23 mouse cellular contexts compared by ENCODE assay signal in the genomic region with DNA sequence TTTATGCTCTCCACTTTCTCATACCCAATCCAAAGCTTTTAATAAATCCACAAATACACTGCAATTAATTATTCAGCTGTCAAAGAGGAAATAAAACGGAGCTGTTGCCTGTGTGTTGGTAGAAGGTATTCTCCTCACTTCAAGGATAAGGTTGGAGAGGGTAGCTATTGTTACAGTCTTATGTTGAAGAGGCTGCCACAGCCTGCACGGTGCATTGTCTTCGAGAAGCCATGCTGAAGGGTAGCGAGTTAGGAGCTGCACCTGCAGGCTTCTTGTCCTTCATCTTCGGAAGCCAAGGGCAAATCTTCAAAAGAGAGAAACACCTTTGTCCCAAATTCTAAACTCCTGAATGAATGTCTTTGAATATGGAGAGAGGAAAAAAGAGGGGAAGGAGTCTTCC.
A peak's percentile ranks its signal among the peaks of the same experiment; 100 is the strongest.
DNase-seq lines count a peak whose midpoint lies in the region; ATAC-seq lines count a peak whose summit lies in the region.
"Had no signal": no experiment of that assay in that cellular context is flagged by ENCODE, and none has a peak within 500 bp of the region (broad histone marks: within the 10 kb centered on the region; RNA-seq: fewer than 3 reads in every experiment).

No protein-coding gene starts in this region.

- WGBS in hindbrain, embryonic 13.5 days = 69% methylated on average over 5 of the region's 5 CpGs
- 79% methylated on average over 5 of the region's 5 CpGs for WGBS in hindbrain, embryonic 10.5 days
- 61% methylated on average over 5 of the region's 5 CpGs for WGBS in midbrain, embryonic 14.5 days
- WGBS in midbrain, embryonic 13.5 days = 53% methylated on average over 5 of the region's 5 CpGs
- 76% methylated on average over 5 of the region's 5 CpGs for WGBS in embryonic facial prominence, embryonic 10.5 days

- no peak for DNase-seq in hindbrain, embryonic 10.5 days (ENCODE audit: low spot score)
- DNase-seq in midbrain, embryonic 14.5 days = peak; percentile 37
- peak; percentile 54 for DNase-seq in ES-CJ7 (ENCODE audit: low read depth, low spot score)
- DNase-seq in R1 (ENCODE audit: low read depth, low spot score) = peak; percentile 24
- DNase-seq in embryonic facial prominence, embryonic 10.5 days (ENCODE audit: low spot score) = no peak
- DNase-seq: adrenal gland, postnatal 14 days; cerebellum, adult 18-20 months; cerebellum, adult 9-11 months; gastrocnemius, postnatal 10 days; heart, adult 18-20 months; heart, postnatal 10 days; heart, postnatal 4 days had no signal

- no peak for ATAC-seq in hindbrain, embryonic 13.5 days (ENCODE audit: low FRiP score)
- ATAC-seq in midbrain, embryonic 14.5 days (ENCODE audit: low FRiP score, low TSS enrichment) = no peak
- no peak for ATAC-seq in midbrain, embryonic 13.5 days
- ATAC-seq in monocyte, adult 5-6 weeks (replicated peaks; ENCODE audit: insufficient number of reproducible peaks, low FRiP score, low TSS enrichment, poor library complexity, severe bottlenecking) = no peak
- ATAC-seq: activated CD4-positive, CD25-positive, alpha-beta regulatory T cell, adult 4 months; inflammation-experienced regulatory T-cells, adult 6 months; intestine, postnatal 0 days had no signal

- H3K9me3 ChIP-seq in hindbrain, embryonic 13.5 days = no peaks in the 10 kb centered on the region
- no peaks in the 10 kb centered on the region for H3K9me3 ChIP-seq in hindbrain, embryonic 10.5 days
- H3K9me3 ChIP-seq in midbrain, embryonic 14.5 days (ENCODE audit: control insufficient read depth, low read length) = no peaks in the 10 kb centered on the region
- H3K9me3 ChIP-seq in midbrain, embryonic 13.5 days = no peaks in the 10 kb centered on the region
- H3K9me3 ChIP-seq in embryonic facial prominence, embryonic 10.5 days = no peaks in the 10 kb centered on the region
- H3K9me3 ChIP-seq: embryonic facial prominence, embryonic 15.5 days; forebrain, embryonic 10.5 days; G1E; heart, embryonic 10.5 days had no signal

- peaks cover 6% of the 10 kb centered on the region; the same call in 1 of the 2 replicates for H3K4me1 ChIP-seq in hindbrain, embryonic 13.5 days (replicated peaks)
- H3K4me1 ChIP-seq in hindbrain, embryonic 10.5 days (replicated peaks) = no peaks in the 10 kb centered on the region
- H3K4me1 ChIP-seq in midbrain, embryonic 14.5 days (ENCODE audit: control insufficient read depth, insufficient read depth, low read length) = 0 out of 2 replicates have a peak, but pooled peaks cover 3% of the 10 kb centered on the region
- H3K4me1 ChIP-seq in midbrain, embryonic 13.5 days (replicated peaks) = peaks cover 5% of the 10 kb centered on the region; the same call in 1 of the 2 replicates
- no peaks in the 10 kb centered on the region for H3K4me1 ChIP-seq in embryonic facial prominence, embryonic 10.5 days
- H3K4me1 ChIP-seq: embryonic facial prominence, embryonic 15.5 days; forebrain, embryonic 10.5 days; heart, embryonic 10.5 days had no signal

- no peak overlapping the region for H3K9ac ChIP-seq in hindbrain, embryonic 13.5 days
- no peak overlapping the region for H3K9ac ChIP-seq in midbrain, embryonic 14.5 days (replicated peaks; ENCODE audit: low read length)
- no peak overlapping the region for H3K9ac ChIP-seq in midbrain, embryonic 13.5 days (replicated peaks)
- H3K9ac ChIP-seq: embryonic facial prominence, embryonic 15.5 days had no signal

- H3K27me3 ChIP-seq in hindbrain, embryonic 13.5 days = no peaks in the 10 kb centered on the region
- H3K27me3 ChIP-seq in hindbrain, embryonic 10.5 days (ENCODE audit: insufficient read depth, poor library complexity, severe bottlenecking) = no peaks in the 10 kb centered on the region
- H3K27me3 ChIP-seq in midbrain, embryonic 14.5 days (ENCODE audit: control insufficient read depth, insufficient read depth, low read length) = no peaks in the 10 kb centered on the region
- no peaks in the 10 kb centered on the region for H3K27me3 ChIP-seq in midbrain, embryonic 13.5 days
- no peaks in the 10 kb centered on the region for H3K27me3 ChIP-seq in embryonic facial prominence, embryonic 10.5 days (replicated peaks; ENCODE audit: low read depth, poor library complexity, severe bottlenecking)
- H3K27me3 ChIP-seq: embryonic facial prominence, embryonic 15.5 days had no signal

- H3K4me3 ChIP-seq in hindbrain, embryonic 13.5 days = no peak overlapping the region
- H3K4me3 ChIP-seq in hindbrain, embryonic 10.5 days = no peak overlapping the region
- H3K4me3 ChIP-seq in midbrain, embryonic 14.5 days (replicated peaks; ENCODE audit: low read depth, low read length) = no peak overlapping the region
- H3K4me3 ChIP-seq in midbrain, embryonic 13.5 days (replicated peaks) = no peak overlapping the region
- no peak overlapping the region for H3K4me3 ChIP-seq in embryonic facial prominence, embryonic 10.5 days
- H3K4me3 ChIP-seq: embryonic facial prominence, embryonic 15.5 days; erythroblast, embryonic 14.5 days; forebrain, embryonic 10.5 days; heart, embryonic 10.5 days had no signal

- no peaks in the 10 kb centered on the region for H3K36me3 ChIP-seq in hindbrain, embryonic 13.5 days
- no peaks in the 10 kb centered on the region for H3K36me3 ChIP-seq in hindbrain, embryonic 10.5 days
- H3K36me3 ChIP-seq in midbrain, embryonic 14.5 days (ENCODE audit: control insufficient read depth, insufficient read depth, low read length) = no peaks in the 10 kb centered on the region
- H3K36me3 ChIP-seq in midbrain, embryonic 13.5 days = no peaks in the 10 kb centered on the region
- H3K36me3 ChIP-seq in embryonic facial prominence, embryonic 10.5 days (replicated peaks) = no peaks in the 10 kb centered on the region
- H3K36me3 ChIP-seq: embryonic facial prominence, embryonic 15.5 days; forebrain, embryonic 10.5 days; G1E; heart, embryonic 10.5 days had no signal

- H3K4me2 ChIP-seq in hindbrain, embryonic 13.5 days = no peak overlapping the region
- no peak overlapping the region for H3K4me2 ChIP-seq in midbrain, embryonic 14.5 days (ENCODE audit: low read length)
- H3K4me2 ChIP-seq in midbrain, embryonic 13.5 days (replicated peaks) = no peak overlapping the region
- H3K4me2 ChIP-seq: embryonic facial prominence, embryonic 15.5 days had no signal

- H3K27ac ChIP-seq in hindbrain, embryonic 13.5 days = peak overlapping the region; percentile 62
- H3K27ac ChIP-seq in hindbrain, embryonic 10.5 days = no peak overlapping the region
- H3K27ac ChIP-seq in midbrain, embryonic 14.5 days (replicated peaks; ENCODE audit: low read depth, low read length) = 0 out of 2 replicates have a peak overlapping the region, but pooled peaks have one; percentile 52
- no peak overlapping the region for H3K27ac ChIP-seq in midbrain, embryonic 13.5 days
- no peak overlapping the region for H3K27ac ChIP-seq in embryonic facial prominence, embryonic 10.5 days (replicated peaks)
- H3K27ac ChIP-seq: embryonic facial prominence, embryonic 15.5 days; forebrain, embryonic 10.5 days; heart, embryonic 10.5 days had no signal

Comparison
In these comparisons a context has a peak if more than half of its experiments do, and no peak if none do; other contexts are left out.
1. H3K27ac ChIP-seq: peak in hindbrain, embryonic 13.5 days (single experiment) and midbrain, embryonic 14.5 days (single experiment); none in hindbrain, embryonic 10.5 days (single experiment), midbrain, embryonic 13.5 days (single experiment) and embryonic facial prominence, embryonic 10.5 days (single experiment).
2. DNase-seq: peak in midbrain, embryonic 14.5 days (single experiment), ES-CJ7 (single experiment) and R1 (single experiment); none in hindbrain, embryonic 10.5 days (single experiment) and embryonic facial prominence, embryonic 10.5 days (single experiment).